Mouse (Mus musculus): ENCODE results near the gene Pld6. TPM values are rescaled to one million over a fixed set of nuclear protein-coding genes. Genes with fewer than 3 reads are reported as not detected.

Pld6 gene
- 0.38 TPM for polyA plus RNA-seq (2017; shearing (Covaris generic))

GRCm38 (mm10) chr11:59787199-59787781 lies at the start of gene Pld6:
Pld6 (minus strand) TSS chr11:59787645.

GRCm38 (mm10) chr11:59809670-59810474 lies 22.4 kb upstream of the Pld6 start, which contains the start of gene Flcn:
Flcn (minus strand) TSS chr11:59810016.

Other genes starting within 250 kb of the Pld6 start
- gene Nlrp3, start 246.1 kb downstream of the Pld6 start, polyA plus RNA-seq (2017; shearing (Covaris generic)) = 0.06 TPM
- not detected for gene Olfr222, start 211.4 kb downstream of the Pld6 start, polyA plus RNA-seq (2017; shearing (Covaris generic))
- not detected for gene Olfr223, start 194.4 kb downstream of the Pld6 start, polyA plus RNA-seq (2017; shearing (Covaris generic))
- 81.2 TPM for gene Mprip, start 126.3 kb downstream of the Pld6 start, polyA plus RNA-seq (2017; shearing (Covaris generic))
- gene Flcn, start 22.4 kb upstream of the Pld6 start, polyA plus RNA-seq (2017; shearing (Covaris generic)) = 55.8 TPM
- 19.7 TPM for gene Nt5m, start 51.8 kb upstream of the Pld6 start, polyA plus RNA-seq (2017; shearing (Covaris generic))
- gene Cops3, start 52.2 kb upstream of the Pld6 start, polyA plus RNA-seq (2017; shearing (Covaris generic)) = 96.1 TPM
- gene Med9, start 160.6 kb upstream of the Pld6 start, polyA plus RNA-seq (2017; shearing (Covaris generic)) = 19.7 TPM
- 0.54 TPM for gene Rasd1, start 177.3 kb upstream of the Pld6 start, polyA plus RNA-seq (2017; shearing (Covaris generic))